Mouse (Mus musculus): Measurements from ENCODE around the gene Olfr452.

DNA sequence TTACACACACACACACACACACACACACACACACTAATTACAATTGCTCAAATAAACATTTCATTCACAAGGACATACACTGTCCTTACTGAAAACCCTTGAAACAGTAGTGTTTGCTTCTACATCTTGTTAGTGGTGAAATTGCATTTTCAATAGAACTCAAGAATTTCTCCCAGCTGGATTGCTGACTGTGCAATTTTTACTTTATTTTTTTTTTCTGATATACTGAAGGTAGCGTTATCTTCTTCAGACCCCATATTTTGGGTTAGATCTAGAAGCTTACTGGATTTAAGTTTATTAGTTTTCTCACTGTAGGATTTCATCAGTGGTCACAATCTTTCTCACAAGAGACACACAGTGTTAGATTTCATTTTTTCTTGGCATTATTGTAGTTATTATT lies 7.8 kb upstream of the Olfr452 start:
- TF ChIP-seq POLR2A (IDR thresholded peaks at IDR 0.05; ENCODE audit: insufficient read depth, low read depth, low read length) (no peak), CTCF (IDR thresholded peaks at IDR 0.05) (no peak), EP300 (IDR thresholded peaks at IDR 0.05; ENCODE audit: insufficient read depth, low read depth, low read length) (no peak)
